Comparison of ENCODE assay signal across 9 mouse cellular contexts in the genomic region with DNA sequence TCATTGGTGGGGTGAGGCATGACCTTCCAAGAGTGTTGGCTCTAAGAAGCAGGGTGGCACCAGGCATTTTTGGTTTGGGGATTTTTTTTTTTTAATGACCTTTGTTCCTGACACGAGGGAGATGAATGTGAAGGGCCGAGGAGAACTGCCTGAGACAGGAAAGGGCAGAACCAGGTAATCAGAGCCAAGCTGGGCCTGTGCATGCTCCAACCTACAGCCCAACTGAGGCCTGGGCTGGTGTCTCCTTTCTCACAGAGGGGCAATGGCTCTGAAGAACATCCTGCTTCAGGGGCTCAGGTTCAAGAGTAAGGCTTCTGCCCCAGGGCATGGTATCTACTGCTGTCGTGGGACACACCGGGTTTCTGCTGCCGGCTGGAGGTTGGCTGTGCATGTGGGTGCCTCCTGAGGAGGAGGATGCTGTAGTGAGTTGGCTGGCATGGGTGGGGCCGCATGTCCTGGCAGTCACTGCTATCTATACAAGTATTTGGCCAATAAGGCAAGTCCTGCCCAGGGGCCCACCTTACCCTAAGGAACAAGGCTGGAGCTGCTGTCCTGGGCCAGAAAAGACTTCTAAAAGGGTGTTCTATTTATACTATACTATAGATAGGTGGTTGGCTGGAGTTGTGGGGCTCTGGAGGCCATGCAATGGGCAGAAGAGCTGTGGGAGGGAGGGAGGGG. TPM values are rescaled to one million over a fixed set of nuclear protein-coding genes. Genes with fewer than 3 reads are reported as not detected.
A peak's percentile ranks its signal among the peaks of the same experiment; 100 is the strongest.
DNase-seq lines count a peak whose midpoint lies in the region; ATAC-seq and TF ChIP-seq lines count a peak whose summit lies in the region.
"Had no signal": no experiment of that assay in that cellular context is flagged by ENCODE, and none has a peak within 500 bp of the region (broad histone marks: within the 10 kb centered on the region; RNA-seq: fewer than 3 reads in every experiment).

No protein-coding gene starts in this region.

- TF ChIP-seq EP300 in heart, postnatal 0 days (IDR thresholded peaks at IDR 0.05; ENCODE audit: low read depth): no peak

- peak overlapping the region; percentile 63 for H3K4me2 ChIP-seq in heart, postnatal 0 days (ENCODE audit: low read depth, low read length)
- H3K4me2 ChIP-seq in midbrain, embryonic 14.5 days (ENCODE audit: low read length): peak overlapping the region; percentile 15; the same call in 1 of the 2 replicates
- no peak overlapping the region for H3K4me2 ChIP-seq in kidney, embryonic 14.5 days (replicated peaks; ENCODE audit: low read depth, low read length)

- TF ChIP-seq CTCF in kidney, adult 2 months (conservative IDR thresholded peaks at IDR 0.05; ENCODE audit: insufficient read depth, insufficient read length, low read depth, low read length): no peak
- no peak for TF ChIP-seq CTCF in bone marrow macrophage, adult 2 months (IDR thresholded peaks at IDR 0.05; ENCODE audit: low read depth, low read length)
- TF ChIP-seq CTCF in heart, postnatal 0 days (IDR thresholded peaks at IDR 0.05; ENCODE audit: low read depth): no peak

- no peaks in the 10 kb centered on the region for H3K27me3 ChIP-seq in kidney, adult 2 months (replicated peaks; ENCODE audit: control insufficient read depth, insufficient read depth, low read length)
- no peaks in the 10 kb centered on the region for H3K27me3 ChIP-seq in heart, postnatal 0 days (ENCODE audit: control insufficient read depth, insufficient read depth, low read length)
- H3K27me3 ChIP-seq in midbrain, embryonic 14.5 days (ENCODE audit: control insufficient read depth, insufficient read depth, low read length): no peaks in the 10 kb centered on the region
- H3K27me3 ChIP-seq in kidney, embryonic 14.5 days (ENCODE audit: control insufficient read depth, insufficient read depth, low read length): no peaks in the 10 kb centered on the region

- 51% methylated on average over 6 of the region's 6 CpGs for whole genome bisulfite sequencing in kidney, adult 2 months
- 26% methylated on average over 6 of the region's 6 CpGs for WGBS in heart, postnatal 0 days
- WGBS in midbrain, embryonic 14.5 days: 66% methylated on average over 6 of the region's 6 CpGs
- WGBS in kidney, embryonic 14.5 days: 60% methylated on average over 6 of the region's 6 CpGs

- no peak for TF ChIP-seq POLR2A in kidney, adult 2 months (IDR thresholded peaks at IDR 0.05; ENCODE audit: low read depth, low read length)
- TF ChIP-seq POLR2A in bone marrow macrophage, adult 2 months (IDR thresholded peaks at IDR 0.05; ENCODE audit: borderline replicate concordance, low read depth, low read length): no peak

- H3K4me3 ChIP-seq in kidney, adult 2 months (ENCODE audit: insufficient read depth, low read depth, low read length): no peak overlapping the region
- peak overlapping the region; percentile 53 for H3K4me3 ChIP-seq in bone marrow macrophage, adult 2 months (ENCODE audit: insufficient read depth, low read length)
- no peak overlapping the region for H3K4me3 ChIP-seq in heart, postnatal 0 days (ENCODE audit: low read depth, low read length)
- H3K4me3 ChIP-seq in midbrain, embryonic 14.5 days (replicated peaks; ENCODE audit: low read depth, low read length): no peak overlapping the region
- H3K4me3 ChIP-seq in kidney, embryonic 14.5 days (ENCODE audit: low read length): no peak overlapping the region

- peaks cover 29% of the 10 kb centered on the region for H3K4me1 ChIP-seq in kidney, adult 2 months (ENCODE audit: control insufficient read depth, insufficient read depth, low read length)
- peaks cover 28% of the 10 kb centered on the region for H3K4me1 ChIP-seq in bone marrow macrophage, adult 2 months (ENCODE audit: control insufficient read depth, insufficient read depth, low read length)
- peaks cover 59% of the 10 kb centered on the region for H3K4me1 ChIP-seq in heart, postnatal 0 days (ENCODE audit: control insufficient read depth, insufficient read depth)
- H3K4me1 ChIP-seq in midbrain, embryonic 14.5 days (ENCODE audit: control insufficient read depth, insufficient read depth, low read length): peaks cover 46% of the 10 kb centered on the region
- H3K4me1 ChIP-seq in kidney, embryonic 14.5 days (ENCODE audit: control insufficient read depth, insufficient read depth, low read length): peaks cover 51% of the 10 kb centered on the region

- H3K9me3 ChIP-seq in heart, postnatal 0 days (replicated peaks; ENCODE audit: control insufficient read depth, low read length): no peaks in the 10 kb centered on the region
- no peaks in the 10 kb centered on the region for H3K9me3 ChIP-seq in midbrain, embryonic 14.5 days (ENCODE audit: control insufficient read depth, low read length)
- no peaks in the 10 kb centered on the region for H3K9me3 ChIP-seq in kidney, embryonic 14.5 days (ENCODE audit: control insufficient read depth, low read length)

- 0 out of 2 replicates have a peak overlapping the region, but pooled peaks have one; percentile 4 for H3K9ac ChIP-seq in heart, postnatal 0 days (replicated peaks; ENCODE audit: low read depth, low read length)
- 0 out of 2 replicates have a peak overlapping the region, but pooled peaks have one; percentile 3 for H3K9ac ChIP-seq in midbrain, embryonic 14.5 days (replicated peaks; ENCODE audit: low read length)
- H3K9ac ChIP-seq in kidney, embryonic 14.5 days (ENCODE audit: low read depth, low read length): no peak overlapping the region

- peak overlapping the region; percentile 36; the same call in 1 of the 2 replicates for H3K27ac ChIP-seq in kidney, adult 2 months (ENCODE audit: insufficient read depth, low read depth, low read length)
- peak overlapping the region; percentile 90; the same call in 1 of the 2 replicates for H3K27ac ChIP-seq in bone marrow macrophage, adult 2 months (ENCODE audit: insufficient read depth, low read depth, low read length)
- H3K27ac ChIP-seq in heart, postnatal 0 days (ENCODE audit: low read depth): peak overlapping the region; percentile 98
- H3K27ac ChIP-seq in midbrain, embryonic 14.5 days (replicated peaks; ENCODE audit: low read depth, low read length): no peak overlapping the region
- no peak overlapping the region for H3K27ac ChIP-seq in kidney, embryonic 14.5 days (ENCODE audit: low read depth, low read length)

- no peaks in the 10 kb centered on the region for H3K36me3 ChIP-seq in kidney, adult 2 months (ENCODE audit: control insufficient read depth, insufficient read depth, low read length)
- H3K36me3 ChIP-seq in heart, postnatal 0 days (replicated peaks; ENCODE audit: control insufficient read depth, insufficient read depth, low read length): peaks cover 18% of the 10 kb centered on the region
- peaks cover 49% of the 10 kb centered on the region for H3K36me3 ChIP-seq in midbrain, embryonic 14.5 days (ENCODE audit: control insufficient read depth, insufficient read depth, low read length)
- peaks cover 57% of the 10 kb centered on the region for H3K36me3 ChIP-seq in kidney, embryonic 14.5 days (ENCODE audit: control insufficient read depth, insufficient read depth, low read length)

- no peak for ATAC-seq in heart, postnatal 0 days (ENCODE audit: insufficient read depth, low read depth)
- no peak for ATAC-seq in midbrain, embryonic 14.5 days (ENCODE audit: low FRiP score, low TSS enrichment)
- no peak for ATAC-seq in kidney, embryonic 14.5 days (ENCODE audit: low FRiP score, low TSS enrichment)

- DNase-seq in kidney, adult 2 months: no peak
- DNase-seq in kidney, adult 9 months: no peak
- DNase-seq in heart, postnatal 0 days (ENCODE audit: low spot score): no peak
- no peak for DNase-seq in midbrain, embryonic 14.5 days
- DNase-seq in embryo, embryonic 10 days (ENCODE audit: low spot score): no peak
- DNase-seq in gastrocnemius, adult 8-10 months (ENCODE audit: low spot score in 2 of 2): no peak

RNA-seq across cellular contexts. Expression of gene Pkm, which starts 5.3 kb away (rescaled TPM):
- 669 and 682 TPM in 2 replicates for polyA plus RNA-seq in kidney, adult 2 months (2012; rRNA removed)
- polyA plus RNA-seq in bone marrow macrophage, adult 2 months (2012; ENCODE audit: insufficient read depth, insufficient read length, missing spikeins): 1,076 and 1,171 TPM in 2 replicates
- 1,588 and 1,940 TPM in 2 replicates for total RNA-seq in heart, postnatal 0 days (2014; rRNA removed; ENCODE audit: low replicate concordance)
- 1,219 and 1,312 TPM in 2 replicates for polyA plus RNA-seq in heart, postnatal 0 days (2015; fragmentation: Nextera tagmentation; extraction: Ambion mirVana)
- 836 and 1,041 TPM in 2 replicates for polyA plus RNA-seq in midbrain, embryonic 14.5 days (2014; fragmentation: Nextera tagmentation; extraction: Ambion mirVana)
- 1,000 to 10,000 TPM; 2,872 to 3,265 (median 3,132) TPM for total RNA-seq in gastrocnemius, adult 8-10 months (2022)
- polyA plus RNA-seq in kidney, embryonic 14.5 days (2014; fragmentation: Nextera tagmentation; extraction: Ambion mirVana): 879 and 1,230 TPM in 2 replicates

RNA-seq across cellular contexts. Expression of gene Gramd2, which starts 18.5 kb away (rescaled TPM):
- 0.31 and 0.53 TPM in 2 replicates for polyA plus RNA-seq in kidney, adult 2 months (2012; rRNA removed)
- not detected in 2 replicates for polyA plus RNA-seq in bone marrow macrophage, adult 2 months (2012; ENCODE audit: insufficient read depth, insufficient read length, missing spikeins)
- total RNA-seq in heart, postnatal 0 days (2014; rRNA removed; ENCODE audit: low replicate concordance): not detected in 2 replicates
- polyA plus RNA-seq in heart, postnatal 0 days (2015; fragmentation: Nextera tagmentation; extraction: Ambion mirVana): 0.15 and 0.16 TPM in 2 replicates
- 2.8 and 5.2 TPM in 2 replicates for polyA plus RNA-seq in midbrain, embryonic 14.5 days (2014; fragmentation: Nextera tagmentation; extraction: Ambion mirVana)
- under 1 TPM in 2 of 4 experiments, not detected in 2; 0.27 to 0.36 TPM for total RNA-seq in gastrocnemius, adult 8-10 months (2022)
- 0.66 TPM in 2 replicates for polyA plus RNA-seq in kidney, embryonic 14.5 days (2014; fragmentation: Nextera tagmentation; extraction: Ambion mirVana)
- total RNA-seq: common myeloid progenitor, adult 5-6 weeks had no signal

RNA-seq across cellular contexts. Expression of gene Parp6, which starts 44.4 kb away (rescaled TPM):
- polyA plus RNA-seq in kidney, adult 2 months (2012; rRNA removed): 15.3 and 19.1 TPM in 2 replicates
- 32.3 and 37.4 TPM in 2 replicates for polyA plus RNA-seq in bone marrow macrophage, adult 2 months (2012; ENCODE audit: insufficient read depth, insufficient read length, missing spikeins)
- total RNA-seq in heart, postnatal 0 days (2014; rRNA removed; ENCODE audit: low replicate concordance): 22.5 and 32.7 TPM in 2 replicates
- 13.7 and 14.4 TPM in 2 replicates for polyA plus RNA-seq in heart, postnatal 0 days (2015; fragmentation: Nextera tagmentation; extraction: Ambion mirVana)
- polyA plus RNA-seq in midbrain, embryonic 14.5 days (2014; fragmentation: Nextera tagmentation; extraction: Ambion mirVana): 205 and 226 TPM in 2 replicates
- 10 to 100 TPM; 25.8 to 37.9 (median 26.4) TPM for total RNA-seq in gastrocnemius, adult 8-10 months (2022)
- 17.9 and 23.9 TPM in 2 replicates for polyA plus RNA-seq in kidney, embryonic 14.5 days (2014; fragmentation: Nextera tagmentation; extraction: Ambion mirVana)

Comparison
In these comparisons a context has a peak if more than half of its experiments do, and no peak if none do; other contexts are left out.
1. H3K27ac ChIP-seq: peak in kidney, adult 2 months (single experiment), bone marrow macrophage, adult 2 months (single experiment) and heart, postnatal 0 days (single experiment); none in midbrain, embryonic 14.5 days (single experiment) and kidney, embryonic 14.5 days (single experiment).